Mouse (Mus musculus) cerebellum, adult 2 months (tissue): ENCODE data around the gene Grn.

ENCODE experiments used
- CTCF ChIP-seq: fragments of 200-500 bp; IDR thresholded peaks from 2 replicates; pipeline ENCODE4 v1.5.1; 2011; ENCODE audit warnings: low read depth, mild to moderate bottlenecking, control low read depth, low read length, moderate library complexity, borderline replicate concordance; ENCODE audit not compliant: insufficient read depth
- POLR2A ChIP-seq: fragments of 200-500 bp; IDR thresholded peaks from 2 replicates; pipeline ENCODE4 v1.6.1; 2011; ENCODE audit warnings: low read length, control low read depth, borderline replicate concordance; ENCODE audit not compliant: insufficient read depth

- TF ChIP-seq CTCF (no peak), POLR2A (no peak)
These were observed 25.7 kb upstream of the Grn start for GRCm38 (mm10) chr11:102404161-102405010.
